Mouse (Mus musculus) heart, embryonic 12.5 days (tissue): Measurements from ENCODE around the gene Ndufs6. TPM values are rescaled to one million over a fixed set of nuclear protein-coding genes. Genes with fewer than 3 reads are reported as not detected.

Experiments
- ATAC-seq: fragments of 200-750 bp; cut with Nextera tagmentation; 2 replicates; pipeline ENCODE4 v1.8.0; 2017; ENCODE audit warnings: moderate TSS enrichment, moderate library complexity; ENCODE audit not compliant: insufficient number of reproducible peaks, low FRiP score
- H3K27ac ChIP-seq: fragments of 300-500 bp; sonication (generic); 2 replicates; pipeline ENCODE4 v1.5.1; 2016; ENCODE audit warnings: mild to moderate bottlenecking, moderate library complexity; ENCODE audit not compliant: poor library complexity, severe bottlenecking
- H3K27me3 ChIP-seq: fragments of 300-500 bp; sonication (generic); replicated peaks from 2 replicates; pipeline ENCODE4 v1.6.1; 2016; ENCODE audit warnings: mild to moderate bottlenecking, moderate library complexity
- H3K36me3 ChIP-seq: fragments of 300-500 bp; sonication (generic); 2 replicates; pipeline ENCODE4 v1.6.1; 2016; ENCODE audit warnings: mild to moderate bottlenecking, moderate library complexity
- H3K4me1 ChIP-seq: fragments of 300-500 bp; sonication (generic); replicated peaks from 2 replicates; pipeline ENCODE4 v1.6.1; 2016; ENCODE audit warnings: mild to moderate bottlenecking
- H3K4me2 ChIP-seq: fragments of 300-500 bp; sonication (generic); 2 replicates; pipeline ENCODE4 v1.6.1; 2016; ENCODE audit warnings: mild to moderate bottlenecking, moderate library complexity
- H3K4me3 ChIP-seq: fragments of 300-500 bp; sonication (generic); 2 replicates; pipeline ENCODE4 v1.5.1; 2016; ENCODE audit warnings: mild to moderate bottlenecking
- H3K9ac ChIP-seq: fragments of 300-500 bp; sonication (generic); 2 replicates; pipeline ENCODE4 v1.6.1; 2016; ENCODE audit warnings: mild to moderate bottlenecking, moderate library complexity
- H3K9me3 ChIP-seq: fragments of 300-500 bp; sonication (generic); replicated peaks from 2 replicates; pipeline ENCODE4 v1.6.1; 2016; ENCODE audit warnings: mild to moderate bottlenecking, moderate library complexity
- WGBS: fragments of 180-500 bp; shearing (Covaris S2); methylation state at CpG from one replicate; pipeline ENCODE4 v1.1.7; 2016; 5-methylcytosine and 5-hydroxymethylcytosine counted together
- polyA plus RNA-seq: library from polyadenylated mRNA; unstranded; fragments of >200 nt; fragmentation: Nextera tagmentation; extraction: Ambion mirVana; gene quantifications from 2 replicates; pipeline ENCODE4 v1.2.1, GENCODE M21; 2016

Ndufs6 gene
- polyA plus RNA-seq = 565 and 582 TPM in 2 replicates

DNA sequence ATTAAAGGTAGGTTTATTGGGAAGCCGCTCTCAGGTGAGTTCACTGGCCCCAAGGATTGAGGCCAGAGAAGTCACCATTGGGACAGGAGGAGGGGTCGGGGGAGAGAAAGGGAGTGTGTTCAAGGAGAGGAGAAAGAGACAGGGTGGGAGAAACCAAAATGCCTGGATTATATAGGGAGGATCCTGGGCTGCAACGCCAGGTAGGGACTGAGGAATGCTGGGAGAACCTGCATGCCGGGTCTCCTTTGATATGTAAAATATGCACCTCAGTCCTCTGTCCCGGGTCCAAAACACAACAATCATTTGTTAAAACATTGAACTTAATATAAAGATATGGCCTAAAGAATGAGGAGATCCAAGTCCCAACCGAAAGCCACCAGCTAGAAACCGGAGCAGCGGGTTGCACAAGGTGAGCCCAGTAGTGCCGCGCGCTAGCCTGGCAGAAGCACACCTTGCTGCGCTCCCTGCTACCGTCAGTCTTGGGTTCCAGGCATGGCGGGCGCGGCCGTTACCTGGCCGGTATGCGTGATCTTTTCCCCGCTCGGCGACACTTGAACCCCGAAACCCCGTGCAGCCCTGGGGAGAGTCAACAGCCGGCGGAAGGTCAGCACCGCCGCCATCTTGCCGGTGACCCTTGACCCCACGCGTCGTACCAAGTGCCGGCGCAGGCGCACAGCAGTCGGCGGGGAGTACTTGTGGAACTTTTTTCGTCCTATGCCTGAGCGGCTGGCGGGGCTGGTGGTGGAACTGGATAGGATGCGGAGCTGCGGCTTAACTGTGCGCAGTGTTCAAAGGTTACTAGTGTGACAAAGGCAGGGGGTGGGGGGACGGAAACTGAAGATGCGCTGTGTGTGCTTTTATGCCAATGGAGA, at the start of gene Ndufs6, which contains the start of gene Mrpl36:
Gene Ndufs6, minus strand, starts transcription at position 716 of the 872 bp plus-strand sequence.
Gene Mrpl36, plus strand, starts transcription at position 687 of the 872 bp plus-strand sequence.
- Histone ChIP-seq H3K27me3 (no peaks in the 10 kb centered on the region), H3K9me3 (no peaks in the 10 kb centered on the region), H3K4me2 (peak within 1 kb of the TSS; percentile 86), H3K4me1 (peaks cover 37% of the 10 kb centered on the region), H3K27ac (peak within 1 kb of the TSS; percentile 76), H3K36me3 (peaks cover 30% of the 10 kb centered on the region), H3K4me3 (peak within 1 kb of the TSS; percentile 78), H3K9ac (peak within 1 kb of the TSS; percentile 84)
- under 1% methylated on average over 45 of the region's 45 CpGs for WGBS
- peak; percentile 91 for ATAC-seq

DNA sequence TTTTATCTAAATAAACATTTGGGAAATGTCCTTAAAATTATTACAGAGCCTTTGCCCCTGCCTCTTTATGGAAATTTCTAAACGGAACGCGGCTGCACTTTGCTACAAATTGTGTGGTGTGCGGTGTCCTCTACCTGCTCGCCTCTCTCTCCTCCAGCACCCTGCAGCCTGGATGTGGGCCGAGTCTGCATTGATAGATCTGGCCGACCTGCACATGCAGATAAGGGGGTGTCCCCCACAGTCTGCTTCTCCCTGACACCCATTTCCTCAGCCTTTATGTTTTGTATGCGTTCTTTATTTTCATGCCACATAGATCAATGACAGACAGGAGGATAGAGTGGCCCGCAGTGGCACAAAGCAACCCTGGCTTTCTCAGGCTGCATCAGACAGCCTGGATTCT, 49.3 kb upstream of the Ndufs6 start:
- no peaks in the 10 kb centered on the region for H3K36me3 ChIP-seq
- H3K4me3 ChIP-seq = no peak overlapping the region
- H3K4me1 ChIP-seq = 0 out of 2 replicates have a peak, but pooled peaks cover 3% of the 10 kb centered on the region
- 81% methylated on average over 9 of the region's 9 CpGs for WGBS
- H3K27ac ChIP-seq = no peak overlapping the region
- no peaks in the 10 kb centered on the region for H3K9me3 ChIP-seq
- H3K27me3 ChIP-seq = no peaks in the 10 kb centered on the region
- no peak for ATAC-seq
- no peak overlapping the region for H3K9ac ChIP-seq
- H3K4me2 ChIP-seq = no peak overlapping the region

DNA sequence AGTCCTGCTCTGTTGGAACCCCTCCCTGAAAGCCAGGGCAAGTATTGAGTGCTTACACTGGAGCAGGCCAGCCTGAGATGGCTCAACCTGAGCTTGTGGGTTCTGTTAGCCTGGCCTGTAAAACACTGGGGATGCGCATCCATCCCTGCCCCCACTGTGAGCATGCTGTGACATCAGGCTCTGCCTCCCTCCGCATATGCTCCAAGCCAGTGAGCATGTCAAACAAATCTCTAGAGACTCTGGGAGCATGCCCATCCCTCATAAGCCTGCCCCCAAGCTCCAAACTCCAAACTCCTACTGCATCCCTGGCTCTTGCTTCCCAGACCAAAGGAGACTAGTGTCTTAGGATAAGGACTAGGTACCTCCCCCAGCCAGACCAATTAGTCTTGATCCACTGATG, 46.3 kb upstream of the Ndufs6 start:
- no peaks in the 10 kb centered on the region for H3K27me3 ChIP-seq
- H3K4me2 ChIP-seq = no peak overlapping the region
- no peak for ATAC-seq
- H3K9me3 ChIP-seq = no peaks in the 10 kb centered on the region
- no peaks in the 10 kb centered on the region for H3K36me3 ChIP-seq
- 73% methylated on average over 2 of the region's 2 CpGs for WGBS
- 0 out of 2 replicates have a peak, but pooled peaks cover 3% of the 10 kb centered on the region for H3K4me1 ChIP-seq
- no peak overlapping the region for H3K4me3 ChIP-seq
- no peak overlapping the region for H3K9ac ChIP-seq
- H3K27ac ChIP-seq = no peak overlapping the region

DNA sequence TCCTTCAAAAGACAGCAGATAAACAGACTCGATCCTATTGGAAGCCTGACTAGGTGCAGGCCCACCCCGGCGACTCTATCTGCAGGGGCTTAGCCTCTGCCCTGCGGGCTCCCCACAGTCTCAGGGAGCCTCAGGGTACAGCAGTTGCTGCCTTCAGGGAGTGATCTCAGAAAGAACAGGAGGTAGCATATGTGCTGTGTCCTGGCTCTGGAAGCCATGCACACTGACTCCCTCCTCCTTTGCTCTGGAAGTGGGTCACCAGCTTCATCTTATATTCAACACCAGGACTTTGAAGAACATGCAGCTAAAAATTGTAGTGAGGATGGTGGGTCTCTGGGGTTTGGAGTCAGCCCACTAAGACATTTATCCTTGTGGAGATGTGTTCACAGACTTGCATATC, 45.0 kb upstream of the Ndufs6 start:
- H3K4me3 ChIP-seq = no peak overlapping the region
- 0 out of 2 replicates have a peak, but pooled peaks cover 3% of the 10 kb centered on the region for H3K4me1 ChIP-seq
- no peaks in the 10 kb centered on the region for H3K36me3 ChIP-seq
- H3K27ac ChIP-seq = no peak overlapping the region
- H3K9ac ChIP-seq = no peak overlapping the region
- no peak overlapping the region for H3K4me2 ChIP-seq
- no peak for ATAC-seq
- H3K9me3 ChIP-seq = no peaks in the 10 kb centered on the region
- WGBS = 52% methylated on average over 4 of the region's 4 CpGs
- no peaks in the 10 kb centered on the region for H3K27me3 ChIP-seq

DNA sequence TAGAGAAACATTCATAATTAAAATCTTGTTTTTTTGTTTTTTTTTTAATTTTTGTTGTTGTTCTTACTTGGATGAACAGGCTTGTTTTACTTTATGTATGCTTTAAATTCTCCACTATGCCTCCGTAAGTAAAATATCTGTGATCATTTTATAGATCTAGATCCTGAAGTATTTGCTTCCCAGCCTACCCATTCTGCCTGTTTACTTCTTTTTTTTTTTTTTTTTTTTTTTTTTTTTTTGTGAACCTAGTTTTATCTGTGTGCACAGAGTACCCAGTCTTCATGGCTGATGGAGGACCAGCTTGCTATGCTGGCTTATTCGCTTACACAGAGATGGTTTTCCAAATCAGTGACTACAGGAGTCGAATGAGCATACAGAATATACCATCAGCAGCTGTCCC, 28.8 kb upstream of the Ndufs6 start:
- peaks cover 16% of the 10 kb centered on the region for H3K4me1 ChIP-seq
- no peaks in the 10 kb centered on the region for H3K9me3 ChIP-seq
- no peak overlapping the region for H3K9ac ChIP-seq
- no peak overlapping the region for H3K4me2 ChIP-seq
- H3K27me3 ChIP-seq = no peaks in the 10 kb centered on the region
- no peaks in the 10 kb centered on the region for H3K36me3 ChIP-seq
- no peak overlapping the region for H3K4me3 ChIP-seq
- 85% methylated on average over 3 of the region's 3 CpGs for WGBS
- ATAC-seq = no peak
- no peak overlapping the region for H3K27ac ChIP-seq

DNA sequence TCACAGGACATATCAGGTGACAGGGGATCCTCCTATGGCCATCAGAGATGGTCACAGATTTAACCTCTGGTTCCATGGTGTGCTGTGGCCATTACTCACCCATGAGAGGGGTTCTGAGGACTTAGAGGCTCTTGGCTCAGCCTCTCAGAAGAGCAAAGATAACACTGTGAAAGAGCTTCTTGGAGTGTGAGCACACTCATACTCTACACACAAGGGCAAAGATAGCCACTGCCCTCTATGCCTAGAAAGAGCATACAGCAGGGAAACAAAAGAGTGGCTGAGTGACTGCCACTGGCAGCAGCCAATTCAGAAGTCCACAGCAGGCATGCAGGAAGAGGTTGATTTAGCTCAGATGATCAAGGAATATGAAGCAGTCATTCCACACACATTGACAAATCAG, 24.1 kb upstream of the Ndufs6 start:
- ATAC-seq = no peak
- H3K27me3 ChIP-seq = no peaks in the 10 kb centered on the region
- no peak overlapping the region for H3K9ac ChIP-seq
- H3K27ac ChIP-seq = no peak overlapping the region
- no peak overlapping the region for H3K4me2 ChIP-seq
- H3K4me3 ChIP-seq = no peak overlapping the region
- H3K36me3 ChIP-seq = no peaks in the 10 kb centered on the region
- peaks cover 15% of the 10 kb centered on the region for H3K4me1 ChIP-seq
- no peaks in the 10 kb centered on the region for H3K9me3 ChIP-seq

DNA sequence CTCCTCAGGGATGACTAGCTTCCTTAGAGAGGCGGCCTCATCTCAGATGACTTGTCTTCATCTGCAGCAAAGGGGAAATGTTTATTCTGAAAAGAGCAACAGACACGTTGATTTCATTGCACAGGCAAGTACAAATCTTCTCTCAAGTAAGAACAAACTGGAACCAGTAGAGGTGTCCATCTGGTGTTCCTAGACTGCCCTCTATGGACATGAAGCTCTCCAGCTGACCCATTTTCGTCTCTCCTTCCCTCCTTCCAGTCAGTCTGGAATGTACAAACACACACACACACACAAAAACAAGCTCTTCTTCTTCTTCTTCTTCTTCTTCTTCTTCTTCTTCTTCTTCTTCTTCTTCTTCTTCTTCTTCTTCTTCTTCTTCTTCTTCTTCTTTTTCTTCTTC, 23.6 kb upstream of the Ndufs6 start:
- Histone ChIP-seq H3K9ac (no peak overlapping the region), H3K27me3 (no peaks in the 10 kb centered on the region), H3K9me3 (no peaks in the 10 kb centered on the region), H3K4me1 (peaks cover 21% of the 10 kb centered on the region), H3K4me2 (no peak overlapping the region), H3K4me3 (no peak overlapping the region), H3K36me3 (no peaks in the 10 kb centered on the region), H3K27ac (no peak overlapping the region)
- 53% methylated on average over 3 of the region's 3 CpGs for WGBS
- no peak for ATAC-seq

DNA sequence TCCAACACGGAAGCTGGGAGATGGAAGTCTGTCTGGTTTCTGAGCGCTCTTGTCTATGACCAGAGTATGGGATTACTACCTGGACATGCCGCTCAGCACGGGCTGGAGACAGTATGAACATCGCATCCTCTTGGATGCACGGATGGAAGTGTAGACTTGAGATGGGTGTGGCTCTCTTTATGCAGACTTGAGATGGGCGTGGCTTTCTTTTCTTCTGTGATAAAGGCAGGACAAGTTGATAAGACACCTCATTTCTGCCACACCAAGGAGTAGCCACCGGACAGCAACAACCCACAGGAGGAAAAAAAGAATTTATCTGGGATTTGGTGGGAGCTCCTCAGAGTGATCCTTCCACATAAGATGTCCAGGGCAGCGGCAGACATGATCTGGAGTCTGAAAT, 22.4 kb upstream of the Ndufs6 start:
- no peak overlapping the region for H3K27ac ChIP-seq
- ATAC-seq = no peak
- no peak overlapping the region for H3K4me2 ChIP-seq
- H3K9me3 ChIP-seq = no peaks in the 10 kb centered on the region
- 78% methylated on average over 9 of the region's 9 CpGs for WGBS
- no peaks in the 10 kb centered on the region for H3K36me3 ChIP-seq
- no peak overlapping the region for H3K4me3 ChIP-seq
- H3K4me1 ChIP-seq = peaks cover 24% of the 10 kb centered on the region
- H3K9ac ChIP-seq = no peak overlapping the region
- H3K27me3 ChIP-seq = no peaks in the 10 kb centered on the region

DNA sequence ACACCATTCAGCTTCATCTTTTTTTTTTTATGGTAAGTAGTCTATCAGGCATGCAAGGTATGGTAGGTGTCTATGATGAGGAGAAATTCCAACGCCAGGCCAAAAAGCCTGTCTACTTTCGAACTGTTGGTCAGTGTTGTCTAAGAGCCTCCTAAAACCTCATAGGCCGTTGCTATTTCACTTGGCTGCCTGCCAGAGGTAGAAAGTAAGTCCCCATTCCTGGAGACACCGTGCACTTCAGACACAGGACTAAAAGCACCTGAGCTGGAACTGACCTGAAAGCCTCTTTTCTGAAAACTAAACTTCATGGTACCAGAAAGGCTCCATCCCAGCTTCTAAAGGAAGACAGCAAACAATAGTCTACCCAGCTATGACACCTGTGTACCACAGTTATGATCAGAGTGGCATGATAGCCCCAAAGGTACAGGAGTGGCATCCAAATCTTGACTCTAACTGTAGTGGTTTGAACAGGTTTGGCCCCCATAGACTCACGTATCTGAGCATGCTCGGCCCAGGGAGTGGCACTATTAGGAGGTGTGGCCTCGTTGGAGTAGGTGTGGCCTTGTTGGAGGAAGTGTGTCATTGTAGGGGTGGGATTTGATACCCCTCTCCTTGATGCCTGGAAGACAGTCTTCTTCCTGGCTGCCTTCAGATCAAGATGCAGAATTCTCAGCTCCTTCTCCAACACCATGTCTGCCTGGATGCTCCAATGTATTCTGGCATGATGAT, 19.7 kb upstream of the Ndufs6 start:
- no peak overlapping the region for H3K4me2 ChIP-seq
- H3K4me1 ChIP-seq = peaks cover 24% of the 10 kb centered on the region
- no peaks in the 10 kb centered on the region for H3K9me3 ChIP-seq
- H3K9ac ChIP-seq = no peak overlapping the region
- ATAC-seq = no peak
- no peaks in the 10 kb centered on the region for H3K27me3 ChIP-seq
- H3K27ac ChIP-seq = no peak overlapping the region
- no peaks in the 10 kb centered on the region for H3K36me3 ChIP-seq
- H3K4me3 ChIP-seq = no peak overlapping the region
- WGBS = 67% methylated on average over 7 of the region's 7 CpGs

DNA sequence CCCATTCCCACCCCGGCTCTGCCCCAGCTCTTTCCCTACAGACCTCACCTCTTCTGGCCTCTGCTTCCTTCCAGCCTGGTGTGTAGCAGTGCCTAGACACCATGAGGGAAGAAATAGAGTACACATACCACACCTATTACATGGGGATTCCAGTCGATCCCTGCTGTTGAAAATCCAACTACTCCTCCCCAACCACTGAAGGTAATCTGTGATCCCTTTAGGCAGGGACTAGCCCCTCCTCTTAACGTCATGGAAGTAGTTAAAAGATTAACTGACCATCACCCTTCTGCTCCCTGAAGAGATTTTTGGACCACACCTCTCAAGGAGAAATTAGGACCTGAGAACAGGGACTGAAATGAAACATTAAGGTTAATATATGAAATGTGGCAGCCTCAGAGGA, 18.8 kb upstream of the Ndufs6 start:
- Histone ChIP-seq H3K4me3 (no peak overlapping the region), H3K27me3 (no peaks in the 10 kb centered on the region), H3K9me3 (no peaks in the 10 kb centered on the region), H3K36me3 (no peaks in the 10 kb centered on the region), H3K9ac (no peak overlapping the region), H3K4me1 (peaks cover 17% of the 10 kb centered on the region), H3K27ac (peak overlapping the region; percentile 73), H3K4me2 (peak overlapping the region; percentile 29; the same call in 1 of the 2 replicates)
- no peak for ATAC-seq
- 51% methylated on average over 3 of the region's 3 CpGs for WGBS

DNA sequence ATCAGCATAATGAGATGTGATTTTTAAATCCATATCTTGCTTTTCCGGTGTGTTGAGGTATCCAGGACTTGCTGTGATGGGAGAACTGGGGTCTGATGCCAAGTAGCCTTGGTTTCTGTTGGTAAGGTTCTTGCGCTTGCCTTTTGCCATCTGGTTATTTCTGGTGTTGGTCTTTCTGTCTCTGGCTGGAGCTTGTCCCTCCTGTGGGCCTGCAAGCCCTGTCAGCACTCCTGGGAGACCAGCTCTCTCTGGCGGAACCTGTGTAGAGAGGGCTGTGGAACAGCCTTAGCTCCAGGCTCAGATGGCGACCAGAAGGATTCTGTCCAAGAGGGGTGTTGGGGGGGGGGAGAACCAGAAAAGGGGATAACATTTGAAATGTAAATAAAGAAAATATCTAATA, 18.4 kb upstream of the Ndufs6 start:
- 47% methylated on average over 4 of the region's 4 CpGs for WGBS
- Histone ChIP-seq H3K4me3 (no peak overlapping the region), H3K27me3 (no peaks in the 10 kb centered on the region), H3K36me3 (no peaks in the 10 kb centered on the region), H3K9ac (peak overlapping the region; percentile 48; the same call in 1 of the 2 replicates), H3K4me1 (peaks cover 17% of the 10 kb centered on the region), H3K9me3 (no peaks in the 10 kb centered on the region), H3K27ac (peak overlapping the region; percentile 73), H3K4me2 (peak overlapping the region; percentile 29)
- no peak for ATAC-seq
